Mouse (Mus musculus) frontal cortex, postnatal 10 days (tissue): ENCODE measurements around the gene Tnfaip8l1.
A peak's percentile ranks its signal among the peaks of the same experiment; 100 is the strongest.

ENCODE experiments used
- DNase-seq, 2 experiments: peaks; one replicate each; pipeline ENCODE4 v3.0.0; 2022; ENCODE audit warnings: low spot score in 2 of 2, mixed read lengths in 1 of 2

The Tnfaip8l1 gene

GRCm38 (mm10) chr17:56137839-56138613, 24.3 kb upstream of the Tnfaip8l1 start:
- DNase-seq, result no peak

DNA sequence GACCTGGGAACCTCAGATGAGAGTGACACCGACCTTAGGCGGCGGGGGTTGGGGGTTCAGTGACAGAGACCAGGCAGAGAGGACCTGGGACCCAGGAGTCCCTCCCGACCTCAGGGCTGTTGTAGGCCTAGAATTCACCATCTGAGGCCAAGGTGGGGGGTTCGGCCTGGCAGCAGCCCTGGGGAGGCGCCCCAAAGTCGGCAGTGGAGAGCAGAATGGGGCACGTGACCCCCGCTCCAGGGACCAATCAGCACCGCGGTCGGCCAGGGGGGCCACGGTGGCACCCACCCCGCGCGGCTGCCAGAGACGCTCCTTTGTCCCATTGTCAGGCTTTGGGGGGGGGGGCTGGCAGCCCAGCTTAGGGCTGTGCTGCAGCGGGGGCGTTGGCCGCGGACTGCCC, 22.9 kb upstream of the Tnfaip8l1 start:
- DNase-seq, result no peak

GRCm38 (mm10) chr17:56139858-56140595, 22.2 kb upstream of the Tnfaip8l1 start, which contains the start of gene Sema6b:
Gene Sema6b, minus strand, starts transcription at chr17:56140343.
- peak in 1 of 2 experiments; percentile 79 for DNase-seq

DNA sequence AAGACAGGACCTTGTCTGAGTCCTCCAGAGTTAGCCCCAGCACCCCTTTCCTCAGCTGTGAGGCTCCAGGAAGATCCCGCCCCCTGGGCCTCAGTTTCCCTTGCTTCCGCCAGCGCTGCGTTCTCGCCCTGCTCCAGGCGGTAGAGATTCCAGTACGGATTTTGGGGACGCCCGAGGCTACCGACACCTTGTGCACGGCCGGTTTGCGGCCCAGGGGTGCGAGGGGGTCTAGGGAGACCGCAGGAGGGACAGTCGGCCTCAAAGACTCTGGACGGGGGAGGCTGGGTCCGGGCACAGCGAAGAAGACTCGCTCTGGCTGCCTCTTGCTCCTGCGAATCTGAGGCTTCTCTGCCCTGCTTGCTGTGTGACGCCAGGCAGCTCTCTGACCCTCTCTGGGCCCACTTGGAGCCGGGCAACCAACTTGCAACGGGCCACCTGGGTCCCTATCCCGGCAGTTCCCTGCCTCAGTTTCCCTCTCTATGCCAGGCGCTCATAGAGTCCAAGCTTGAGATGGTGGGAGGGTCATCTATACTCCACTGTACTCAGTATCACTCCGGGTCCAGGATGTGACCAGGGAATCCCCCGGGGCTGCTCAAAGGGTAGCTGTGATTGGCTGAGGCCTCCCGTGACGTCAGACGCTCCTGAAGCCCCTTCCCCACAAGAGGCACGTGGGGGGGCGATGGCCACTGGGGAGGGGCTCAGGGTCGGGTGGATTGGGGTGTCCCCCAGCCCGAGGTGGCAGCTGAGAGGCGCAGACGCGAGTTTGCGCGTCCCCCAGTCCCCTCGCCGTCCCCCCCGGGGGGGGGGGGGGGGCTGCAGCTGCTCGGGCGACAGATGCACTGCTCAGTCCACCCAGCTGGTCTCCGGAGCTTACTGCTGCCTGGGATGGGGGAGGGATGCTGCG, 20.3 kb upstream of the Tnfaip8l1 start:
- peak in 1 of 2 experiments; percentile 62 for DNase-seq

GRCm38 (mm10) chr17:56144546-56144945, 17.7 kb upstream of the Tnfaip8l1 start:
- no peak for DNase-seq

GRCm38 (mm10) chr17:56146131-56146530, 16.1 kb upstream of the Tnfaip8l1 start:
- DNase-seq, result no peak

DNA sequence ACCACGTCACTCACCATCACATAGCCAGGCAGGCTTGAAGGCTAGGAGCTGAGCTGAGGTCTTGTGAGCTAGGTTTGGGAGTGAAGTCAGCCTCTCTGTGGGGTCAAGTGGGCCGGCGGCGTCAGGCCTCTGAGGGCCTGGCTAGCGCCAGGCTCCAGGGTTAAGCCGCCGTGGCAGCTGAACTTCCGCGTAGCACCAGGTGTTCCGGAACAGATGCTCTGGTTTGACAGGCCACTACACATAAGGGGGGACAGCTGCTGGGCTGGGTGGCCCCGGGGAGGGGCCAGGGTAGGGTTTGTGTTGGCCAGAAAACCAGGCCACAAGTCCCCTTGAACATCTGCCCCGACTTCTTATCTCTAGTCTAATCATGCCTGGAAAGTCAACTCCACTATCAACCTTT, 14.9 kb upstream of the Tnfaip8l1 start:
- DNase-seq, result no peak

GRCm38 (mm10) chr17:56148280-56148679, 14.0 kb upstream of the Tnfaip8l1 start:
- DNase-seq, result no peak

DNA sequence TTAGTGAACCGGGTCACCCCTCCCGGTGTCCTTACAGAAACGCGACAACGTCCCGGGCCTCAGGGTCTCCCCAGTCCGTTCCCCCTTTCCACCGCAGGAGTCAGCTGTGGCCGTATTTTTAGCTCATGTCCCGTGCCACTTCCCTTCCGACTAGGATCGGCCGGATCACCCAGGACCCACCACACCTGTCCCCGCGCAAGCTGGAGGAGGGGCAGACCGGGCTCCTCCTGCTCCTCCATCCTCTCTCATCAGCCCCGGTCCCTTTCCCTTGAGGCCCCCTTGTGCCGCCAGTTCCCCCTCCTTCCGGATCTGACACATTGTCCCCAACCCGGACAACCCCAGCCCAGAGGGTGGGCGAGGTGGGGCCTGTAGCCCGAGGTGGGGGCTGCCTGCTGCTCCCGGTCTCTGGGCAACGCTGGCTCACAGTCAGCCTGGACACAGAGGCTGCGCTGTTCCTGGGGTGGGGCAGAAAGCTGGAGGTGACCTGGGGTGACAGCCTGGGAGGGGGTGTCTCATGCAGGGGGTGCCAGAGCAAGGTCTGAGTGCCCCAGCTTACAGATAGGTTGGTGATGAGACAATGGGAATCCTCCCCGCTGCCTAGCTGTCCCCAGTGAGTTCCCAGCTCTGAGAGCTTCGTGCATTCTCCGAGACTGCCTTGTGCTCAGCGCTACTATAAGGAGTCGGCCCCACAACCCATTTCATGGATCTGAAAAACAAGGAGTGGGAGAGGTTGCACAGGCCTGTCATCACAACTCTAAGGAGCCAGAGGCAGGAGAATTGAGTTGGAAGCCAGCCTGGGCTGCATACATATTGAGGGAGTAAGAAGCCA, 13.3 kb upstream of the Tnfaip8l1 start:
- DNase-seq, result no peak

DNA sequence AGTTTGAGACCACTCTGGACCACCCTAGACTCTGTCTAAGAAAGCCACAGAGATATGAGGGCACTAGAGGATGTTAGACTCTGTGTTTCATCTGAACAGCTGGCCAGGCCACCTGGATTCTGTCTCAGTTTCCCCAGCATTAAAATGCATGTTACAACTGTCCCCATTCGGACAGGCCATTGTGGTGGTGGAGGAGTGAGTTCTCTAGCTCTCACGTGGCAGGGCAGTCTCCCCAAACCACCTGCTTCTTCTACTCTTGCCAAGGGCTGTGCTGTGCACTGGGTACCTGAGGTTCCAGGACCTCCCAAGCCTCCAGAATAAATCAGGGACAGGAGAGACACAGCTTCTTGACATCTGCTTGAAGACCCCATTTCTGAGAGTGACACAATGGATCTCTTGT, 12.4 kb upstream of the Tnfaip8l1 start:
- no peak for DNase-seq

- DNase-seq, result no peak
Measured at GRCm38 (mm10) chr17:56153643-56154042, 8.6 kb upstream of the Tnfaip8l1 start.

- no peak for DNase-seq
Measured at GRCm38 (mm10) chr17:56159729-56160128, 2.5 kb upstream of the Tnfaip8l1 start.

- no peak for DNase-seq
Measured at GRCm38 (mm10) chr17:56163523-56164102, 1.3 kb downstream of the Tnfaip8l1 start.

- DNase-seq, result no peak
Measured at GRCm38 (mm10) chr17:56164510-56164909, 2.2 kb downstream of the Tnfaip8l1 start.

- DNase-seq, result no peak
Measured at GRCm38 (mm10) chr17:56165671-56166070, 3.4 kb downstream of the Tnfaip8l1 start.

GRCm38 (mm10) chr17:56169830-56170229, 7.6 kb downstream of the Tnfaip8l1 start:
- DNase-seq, result no peak

DNA sequence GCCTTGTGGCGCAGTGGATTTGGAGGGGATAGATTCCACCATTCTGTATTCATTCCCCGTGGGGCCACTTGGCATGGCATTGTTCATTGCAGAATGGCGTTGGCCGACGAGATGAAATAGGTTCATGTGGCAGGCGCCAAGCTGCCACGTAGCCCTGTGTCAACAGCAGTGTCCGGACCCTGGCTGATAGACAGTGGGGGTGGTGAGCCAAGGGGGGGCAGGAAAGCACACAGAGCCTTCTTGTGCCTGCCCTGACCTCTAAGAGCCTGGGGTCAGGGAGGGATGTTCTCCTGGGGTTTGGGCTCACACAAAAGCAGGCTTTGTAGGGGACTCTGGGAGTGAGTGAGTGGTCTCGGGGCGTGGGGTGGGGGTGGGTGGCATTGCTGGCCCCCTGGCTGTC, 8.4 kb downstream of the Tnfaip8l1 start:
- no peak for DNase-seq

- DNase-seq, result no peak
Measured at GRCm38 (mm10) chr17:56171456-56171855, 9.2 kb downstream of the Tnfaip8l1 start.

DNA sequence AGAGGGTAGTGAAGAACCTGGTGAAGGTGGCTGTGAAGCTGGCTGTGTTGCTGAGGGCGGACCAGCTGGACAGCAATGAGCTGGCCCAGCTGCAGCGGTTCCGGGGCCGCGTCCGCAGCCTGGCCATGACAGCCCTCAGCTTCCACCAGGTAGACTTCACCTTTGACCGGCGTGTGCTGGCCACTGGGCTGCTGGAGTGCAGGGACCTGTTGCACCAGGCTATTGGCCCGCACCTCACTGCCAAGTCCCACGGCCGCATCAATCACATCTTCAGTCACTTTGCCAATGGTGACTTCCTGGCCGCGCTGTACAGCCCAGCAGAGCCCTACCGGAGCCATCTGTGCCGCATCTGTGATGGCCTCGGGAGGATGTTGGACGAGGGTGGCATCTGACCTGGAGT, 9.6 kb downstream of the Tnfaip8l1 start:
- DNase-seq, result no peak

DNA sequence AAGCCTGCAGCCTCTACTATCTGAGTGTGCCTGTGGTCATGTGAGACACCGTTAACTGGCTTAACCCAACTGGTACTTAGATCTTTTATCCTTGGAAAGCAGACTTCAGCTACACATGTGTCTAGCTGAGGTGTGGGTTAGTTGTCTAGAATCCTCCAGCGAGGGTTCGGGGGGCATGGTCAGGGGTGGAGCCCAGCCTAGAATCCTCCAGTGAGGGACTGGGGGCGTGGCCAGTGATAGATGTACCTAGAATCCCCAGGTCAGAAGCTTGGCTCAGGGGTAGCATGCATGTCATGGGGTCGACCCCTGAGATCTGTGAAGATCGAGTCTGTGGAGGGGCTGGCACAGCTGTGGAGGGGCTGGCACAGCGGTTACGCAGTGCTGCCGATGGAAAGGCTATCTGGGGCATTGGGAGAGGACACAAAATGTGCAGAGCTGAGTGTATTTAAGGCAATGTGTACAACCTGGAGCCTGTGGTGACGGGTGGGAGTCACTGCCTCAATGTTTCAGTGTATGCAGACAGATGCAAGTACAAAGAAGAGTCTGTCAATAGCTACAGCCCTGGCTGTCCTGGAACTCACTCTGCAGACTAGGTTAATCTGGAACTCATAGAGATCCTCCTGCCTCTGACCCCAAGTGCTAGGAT, 11.2 kb downstream of the Tnfaip8l1 start:
- DNase-seq, result no peak
